ENCODE assay signal across 9 mouse cellular contexts in genomic region chr11:83410510-83410909, GRCm38 (mm10). TPM values are rescaled to one million over a fixed set of nuclear protein-coding genes. Genes with fewer than 3 reads are reported as not detected.
DNase-seq lines count a peak whose midpoint lies in the region; ATAC-seq and TF ChIP-seq lines count a peak whose summit lies in the region.
"Had no signal": no experiment of that assay in that cellular context is flagged by ENCODE, and none has a peak within 500 bp of the region (broad histone marks: within the 10 kb centered on the region; RNA-seq: fewer than 3 reads in every experiment).

No protein-coding gene starts in this region.

- H3K4me1 ChIP-seq in kidney, embryonic 14.5 days (ENCODE audit: control insufficient read depth, insufficient read depth, low read length) = 0 out of 2 replicates have a peak, but pooled peaks cover 3% of the 10 kb centered on the region
- H3K4me1 ChIP-seq in kidney, adult 2 months (ENCODE audit: control insufficient read depth, insufficient read depth, low read length) = no peaks in the 10 kb centered on the region; the same call in 1 of the 2 replicates
- peaks cover 3% of the 10 kb centered on the region; the same call in 1 of the 2 replicates for H3K4me1 ChIP-seq in embryonic facial prominence, embryonic 14.5 days (ENCODE audit: control insufficient read depth, insufficient read depth, low read length)
- peaks cover 12% of the 10 kb centered on the region; the same call in 1 of the 2 replicates for H3K4me1 ChIP-seq in hindbrain, embryonic 14.5 days (replicated peaks; ENCODE audit: control insufficient read depth, insufficient read depth, low read length)
- peaks cover 27% of the 10 kb centered on the region for H3K4me1 ChIP-seq in midbrain, embryonic 15.5 days

- no peaks in the 10 kb centered on the region for H3K9me3 ChIP-seq in kidney, embryonic 14.5 days (ENCODE audit: control insufficient read depth, low read length)
- no peaks in the 10 kb centered on the region for H3K9me3 ChIP-seq in embryonic facial prominence, embryonic 14.5 days (ENCODE audit: control insufficient read depth, low read length)
- no peaks in the 10 kb centered on the region for H3K9me3 ChIP-seq in hindbrain, embryonic 14.5 days (ENCODE audit: control insufficient read depth, low read length)
- H3K9me3 ChIP-seq in midbrain, embryonic 15.5 days = no peaks in the 10 kb centered on the region

- no peak for TF ChIP-seq POLR2A in kidney, adult 2 months (IDR thresholded peaks at IDR 0.05; ENCODE audit: low read depth, low read length)

- intact Hi-C loops in gastrocnemius, adult 2 months (cut with DNase I) = no loop called here

- no peaks in the 10 kb centered on the region; the same call in 1 of the 2 replicates for H3K27me3 ChIP-seq in kidney, embryonic 14.5 days (ENCODE audit: control insufficient read depth, insufficient read depth, low read length)
- H3K27me3 ChIP-seq in kidney, adult 2 months (replicated peaks; ENCODE audit: control insufficient read depth, insufficient read depth, low read length) = no peaks in the 10 kb centered on the region
- H3K27me3 ChIP-seq in embryonic facial prominence, embryonic 14.5 days (replicated peaks; ENCODE audit: control insufficient read depth, insufficient read depth, low read length) = no peaks in the 10 kb centered on the region; the same call in 1 of the 2 replicates
- no peaks in the 10 kb centered on the region for H3K27me3 ChIP-seq in hindbrain, embryonic 14.5 days (ENCODE audit: control insufficient read depth, insufficient read depth, low read length)
- no peaks in the 10 kb centered on the region for H3K27me3 ChIP-seq in midbrain, embryonic 15.5 days (replicated peaks)

- WGBS in kidney, embryonic 14.5 days = 51% methylated on average over 6 of the region's 6 CpGs
- 71% methylated on average over 6 of the region's 6 CpGs for WGBS in kidney, adult 2 months
- WGBS in embryonic facial prominence, embryonic 14.5 days = 53% methylated on average over 6 of the region's 6 CpGs
- 19% methylated on average over 6 of the region's 6 CpGs for WGBS in hindbrain, embryonic 14.5 days
- WGBS in midbrain, embryonic 15.5 days = 23% methylated on average over 6 of the region's 6 CpGs

- H3K27ac ChIP-seq in kidney, embryonic 14.5 days (ENCODE audit: low read depth, low read length) = no peak overlapping the region
- H3K27ac ChIP-seq in kidney, adult 2 months (ENCODE audit: insufficient read depth, low read depth, low read length) = no peak overlapping the region
- H3K27ac ChIP-seq in embryonic facial prominence, embryonic 14.5 days (replicated peaks; ENCODE audit: low read depth, low read length) = no peak overlapping the region
- no peak overlapping the region for H3K27ac ChIP-seq in hindbrain, embryonic 14.5 days
- H3K27ac ChIP-seq in midbrain, embryonic 15.5 days = no peak overlapping the region
- no peak overlapping the region for H3K27ac ChIP-seq in gastrocnemius, adult 2 months

- 0 out of 2 replicates have a peak overlapping the region, but pooled peaks have one; percentile 71 for H3K4me3 ChIP-seq in kidney, embryonic 14.5 days (ENCODE audit: low read length)
- no peak overlapping the region for H3K4me3 ChIP-seq in kidney, adult 2 months (ENCODE audit: insufficient read depth, low read depth, low read length)
- peak overlapping the region; percentile 71; the same call in 1 of the 2 replicates for H3K4me3 ChIP-seq in embryonic facial prominence, embryonic 14.5 days (ENCODE audit: low read depth, low read length)
- H3K4me3 ChIP-seq in hindbrain, embryonic 14.5 days (replicated peaks; ENCODE audit: low read length) = peak overlapping the region; percentile 77
- peak overlapping the region; percentile 89 for H3K4me3 ChIP-seq in midbrain, embryonic 15.5 days
- no peak overlapping the region for H3K4me3 ChIP-seq in gastrocnemius, adult 2 months

- H3K9ac ChIP-seq in kidney, embryonic 14.5 days (ENCODE audit: low read depth, low read length) = no peak overlapping the region
- H3K9ac ChIP-seq in embryonic facial prominence, embryonic 14.5 days (ENCODE audit: low read depth, low read length) = peak overlapping the region; percentile 74; the same call in 1 of the 2 replicates
- peak overlapping the region; percentile 89 for H3K9ac ChIP-seq in hindbrain, embryonic 14.5 days
- peak overlapping the region; percentile 93 for H3K9ac ChIP-seq in midbrain, embryonic 15.5 days

- no peak for TF ChIP-seq CTCF in kidney, adult 2 months (conservative IDR thresholded peaks at IDR 0.05; ENCODE audit: insufficient read depth, insufficient read length, low read depth, low read length)
- TF ChIP-seq CTCF in gastrocnemius, adult 2 months (IDR thresholded peaks at IDR 0.05) = no peak

- DNase-seq in kidney, adult 2 months = no peak
- DNase-seq in embryonic facial prominence, embryonic 14.5 days (ENCODE audit: low spot score) = no peak
- DNase-seq in hindbrain, embryonic 14.5 days (ENCODE audit: low spot score) = no peak
- DNase-seq in frontal cortex, postnatal 25 days (ENCODE audit: low spot score in 2 of 2) = no peak
- no peak for DNase-seq in cerebellum, adult 8-10 months
- no peak for DNase-seq in gastrocnemius, adult 2 months

- H3K4me2 ChIP-seq in kidney, embryonic 14.5 days (replicated peaks; ENCODE audit: low read depth, low read length) = peak overlapping the region; percentile 99; the same call in 1 of the 2 replicates
- peak overlapping the region; percentile 90; the same call in 1 of the 2 replicates for H3K4me2 ChIP-seq in embryonic facial prominence, embryonic 14.5 days (ENCODE audit: low read depth, low read length)
- H3K4me2 ChIP-seq in hindbrain, embryonic 14.5 days (replicated peaks) = peak overlapping the region; percentile 69
- H3K4me2 ChIP-seq in midbrain, embryonic 15.5 days = peak overlapping the region; percentile 86

- no peaks in the 10 kb centered on the region for H3K36me3 ChIP-seq in kidney, embryonic 14.5 days (ENCODE audit: control insufficient read depth, insufficient read depth, low read length)
- H3K36me3 ChIP-seq in kidney, adult 2 months (ENCODE audit: control insufficient read depth, insufficient read depth, low read length) = no peaks in the 10 kb centered on the region
- H3K36me3 ChIP-seq in embryonic facial prominence, embryonic 14.5 days (ENCODE audit: control insufficient read depth, insufficient read depth, low read length) = no peaks in the 10 kb centered on the region
- no peaks in the 10 kb centered on the region for H3K36me3 ChIP-seq in hindbrain, embryonic 14.5 days (replicated peaks; ENCODE audit: control insufficient read depth, insufficient read depth)
- H3K36me3 ChIP-seq in midbrain, embryonic 15.5 days (replicated peaks) = no peaks in the 10 kb centered on the region

- ATAC-seq in kidney, embryonic 14.5 days (ENCODE audit: low FRiP score, low TSS enrichment) = no peak
- no peak for ATAC-seq in embryonic facial prominence, embryonic 14.5 days (ENCODE audit: low read depth)
- ATAC-seq in hindbrain, embryonic 14.5 days (ENCODE audit: low FRiP score) = no peak
- no peak for ATAC-seq in midbrain, embryonic 15.5 days (replicated peaks)
- ATAC-seq: lung, postnatal 0 days had no signal

RNA-seq across cellular contexts. Expression of gene Rasl10b, which starts 1.6 kb away (rescaled TPM):
- 0.61 and 0.70 TPM in 2 replicates for polyA plus RNA-seq in kidney, embryonic 14.5 days (2014; fragmentation: Nextera tagmentation; extraction: Ambion mirVana)
- polyA plus RNA-seq in kidney, adult 2 months (2012; rRNA removed) = 1.4 and 1.8 TPM in 2 replicates
- polyA plus RNA-seq in embryonic facial prominence, embryonic 14.5 days (2014; fragmentation: Nextera tagmentation; extraction: Ambion mirVana) = 2.3 and 2.9 TPM in 2 replicates
- 27.1 and 28.6 TPM in 2 replicates for polyA plus RNA-seq in hindbrain, embryonic 14.5 days (2014; fragmentation: Nextera tagmentation; extraction: Ambion mirVana)
- polyA plus RNA-seq in midbrain, embryonic 15.5 days (2015; fragmentation: Nextera tagmentation; extraction: Ambion mirVana) = 43.2 and 45.6 TPM in 2 replicates
- total RNA-seq in gastrocnemius, adult 2 months (2021) = under 1 TPM; 0.36 to 0.50 TPM

RNA-seq across cellular contexts. Expression of gene Gas2l2, which starts 18.7 kb away (rescaled TPM):
- not detected in 2 replicates for polyA plus RNA-seq in kidney, embryonic 14.5 days (2014; fragmentation: Nextera tagmentation; extraction: Ambion mirVana)
- not detected in 2 replicates for polyA plus RNA-seq in kidney, adult 2 months (2012; rRNA removed)
- polyA plus RNA-seq in embryonic facial prominence, embryonic 14.5 days (2014; fragmentation: Nextera tagmentation; extraction: Ambion mirVana) = 0.08 and 0.38 TPM in 2 replicates
- 0.97 and 1.5 TPM in 2 replicates for polyA plus RNA-seq in hindbrain, embryonic 14.5 days (2014; fragmentation: Nextera tagmentation; extraction: Ambion mirVana)
- polyA plus RNA-seq in midbrain, embryonic 15.5 days (2015; fragmentation: Nextera tagmentation; extraction: Ambion mirVana) = 0.36 and 0.54 TPM in 2 replicates
- not detected for total RNA-seq in gastrocnemius, adult 2 months (2021)

RNA-seq across cellular contexts. Expression of gene 1700020L24Rik, which starts 27.0 kb away (rescaled TPM):
- 0.44 TPM in 1 of 2 replicates, not detected in the other for polyA plus RNA-seq in kidney, embryonic 14.5 days (2014; fragmentation: Nextera tagmentation; extraction: Ambion mirVana)
- polyA plus RNA-seq in kidney, adult 2 months (2012; rRNA removed) = 0.11 and 0.14 TPM in 2 replicates
- 0.54 and 0.77 TPM in 2 replicates for polyA plus RNA-seq in embryonic facial prominence, embryonic 14.5 days (2014; fragmentation: Nextera tagmentation; extraction: Ambion mirVana)
- polyA plus RNA-seq in hindbrain, embryonic 14.5 days (2014; fragmentation: Nextera tagmentation; extraction: Ambion mirVana) = 0.39 and 0.60 TPM in 2 replicates
- polyA plus RNA-seq in midbrain, embryonic 15.5 days (2015; fragmentation: Nextera tagmentation; extraction: Ambion mirVana) = 0.68 and 0.70 TPM in 2 replicates
- not detected for total RNA-seq in gastrocnemius, adult 2 months (2021)

RNA-seq across cellular contexts. Expression of gene Mmp28, which starts 52.4 kb away (rescaled TPM):
- 0.55 and 1.1 TPM in 2 replicates for polyA plus RNA-seq in kidney, embryonic 14.5 days (2014; fragmentation: Nextera tagmentation; extraction: Ambion mirVana)
- 4.3 TPM in 2 replicates for polyA plus RNA-seq in kidney, adult 2 months (2012; rRNA removed)
- 4.3 and 4.7 TPM in 2 replicates for polyA plus RNA-seq in embryonic facial prominence, embryonic 14.5 days (2014; fragmentation: Nextera tagmentation; extraction: Ambion mirVana)
- 3.9 and 4.2 TPM in 2 replicates for polyA plus RNA-seq in hindbrain, embryonic 14.5 days (2014; fragmentation: Nextera tagmentation; extraction: Ambion mirVana)
- polyA plus RNA-seq in midbrain, embryonic 15.5 days (2015; fragmentation: Nextera tagmentation; extraction: Ambion mirVana) = 2.9 and 3.4 TPM in 2 replicates
- 1 to 10 TPM; 1.9 to 3.2 TPM for total RNA-seq in gastrocnemius, adult 2 months (2021)

Comparison
In these comparisons a context has a peak if more than half of its experiments do, and no peak if none do; other contexts are left out.
1. H3K4me3 ChIP-seq: peak in kidney, embryonic 14.5 days (single experiment), embryonic facial prominence, embryonic 14.5 days (single experiment), hindbrain, embryonic 14.5 days (single experiment) and midbrain, embryonic 15.5 days (single experiment); none in kidney, adult 2 months (single experiment) and gastrocnemius, adult 2 months (single experiment).
2. Peak in every context shown above with its lines, with median percentiles within 50 percentile points of each other: H3K4me2 ChIP-seq.